Mouse (Mus musculus): ENCODE results near the gene Dusp5. TPM values are rescaled to one million over a fixed set of nuclear protein-coding genes. Genes with fewer than 3 reads are reported as not detected.

Gene Dusp5
- polyA plus RNA-seq, 2 experiments = 1.3 to 1.9 TPM

GRCm38 (mm10) chr19:53567864-53568263, 39.0 kb downstream of the Dusp5 start:
- Histone ChIP-seq H3K4me1 (replicated peaks; ENCODE audit: control insufficient read depth in 2 of 2, insufficient read depth in 2 of 2, low read length in 1 of 2) (peaks cover 0 to 11% of the 10 kb centered on the region in 2 experiments; a peak in 3 of 4 replicates), H3K4me2 (ENCODE audit: low read depth) (no peak overlapping the region), H3K4me3 (ENCODE audit: insufficient read depth in 1 of 2, low read depth in 2 of 2, low read length in 2 of 2) (no peak overlapping the region), H3K27me3 (ENCODE audit: control insufficient read depth, insufficient read depth, low read length) (no peaks in the 10 kb centered on the region), H3K36me3 (replicated peaks; ENCODE audit: control insufficient read depth, insufficient read depth, low read depth) (no peaks in the 10 kb centered on the region), H3K9me3 (ENCODE audit: control insufficient read depth, low read length) (no peaks in the 10 kb centered on the region), H3K9ac (replicated peaks) (no peak overlapping the region), H3K27ac (no peak overlapping the region)
- no peak for ATAC-seq (ENCODE audit: insufficient read depth)
- TF ChIP-seq EP300 (IDR thresholded peaks at IDR 0.05; ENCODE audit: low read depth) = no peak
- TF ChIP-seq CTCF (IDR thresholded peaks at IDR 0.05; ENCODE audit: low read depth) = no peak
- no peak for DNase-seq (ENCODE audit: low read depth in 3 of 3, low spot score in 3 of 3)
- WGBS (ENCODE audit: insufficient replicate concordance) = 30% methylated on average over 11 of the region's 11 CpGs

DNA sequence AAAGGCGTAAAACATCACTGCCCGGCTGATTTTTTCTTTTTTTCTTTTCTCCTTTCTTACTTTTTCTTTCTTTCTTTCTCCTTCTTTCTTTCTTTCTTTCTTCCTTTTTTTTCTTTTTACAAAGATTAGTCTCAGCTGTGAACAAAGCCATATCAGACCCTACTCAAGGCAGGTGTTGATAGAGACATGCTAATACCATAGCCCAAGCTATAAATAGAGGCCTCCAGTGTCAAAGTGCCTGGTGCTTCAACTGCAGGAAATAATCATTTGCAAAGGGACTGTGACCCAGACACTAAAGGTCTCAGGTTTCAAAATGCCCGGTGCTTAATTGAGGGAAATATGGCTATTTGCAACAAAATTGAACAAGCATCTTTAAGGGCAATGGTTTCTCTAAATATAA, 39.6 kb downstream of the Dusp5 start:
- DNase-seq (ENCODE audit: low read depth in 3 of 3, low spot score in 3 of 3) (no peak), ATAC-seq (ENCODE audit: insufficient read depth) (no peak)
- Histone ChIP-seq H3K4me3 (ENCODE audit: insufficient read depth in 1 of 2, low read depth in 2 of 2, low read length in 2 of 2) (no peak overlapping the region), H3K9ac (replicated peaks) (no peak overlapping the region), H3K4me2 (ENCODE audit: low read depth) (no peak overlapping the region), H3K4me1 (replicated peaks; ENCODE audit: control insufficient read depth in 2 of 2, insufficient read depth in 2 of 2, low read length in 1 of 2) (peaks cover 0 to 11% of the 10 kb centered on the region in 2 experiments; a peak in 3 of 4 replicates), H3K27ac (no peak overlapping the region), H3K9me3 (ENCODE audit: control insufficient read depth, low read length) (no peaks in the 10 kb centered on the region), H3K36me3 (replicated peaks; ENCODE audit: control insufficient read depth, insufficient read depth, low read depth) (no peaks in the 10 kb centered on the region), H3K27me3 (ENCODE audit: control insufficient read depth, insufficient read depth, low read length) (no peaks in the 10 kb centered on the region)
- TF ChIP-seq EP300 (IDR thresholded peaks at IDR 0.05; ENCODE audit: low read depth) = no peak
- no peak for TF ChIP-seq CTCF (IDR thresholded peaks at IDR 0.05; ENCODE audit: low read depth)
- 46% methylated on average over 3 of the region's 3 CpGs for WGBS (ENCODE audit: insufficient replicate concordance)

- ATAC-seq (ENCODE audit: insufficient read depth) (no peak), DNase-seq (ENCODE audit: low read depth in 3 of 3, low spot score in 3 of 3) (no peak)
- Histone ChIP-seq H3K4me2 (ENCODE audit: low read depth) (no peak overlapping the region), H3K4me1 (replicated peaks; ENCODE audit: control insufficient read depth in 2 of 2, insufficient read depth in 2 of 2, low read length in 1 of 2) (peaks cover 0 to 16% of the 10 kb centered on the region in 2 experiments; a peak in 3 of 4 replicates), H3K27ac (no peak overlapping the region), H3K9ac (replicated peaks) (no peak overlapping the region), H3K36me3 (replicated peaks; ENCODE audit: control insufficient read depth, insufficient read depth, low read depth) (no peaks in the 10 kb centered on the region), H3K4me3 (ENCODE audit: insufficient read depth in 1 of 2, low read depth in 2 of 2, low read length in 2 of 2) (no peak overlapping the region), H3K27me3 (ENCODE audit: control insufficient read depth, insufficient read depth, low read length) (no peaks in the 10 kb centered on the region), H3K9me3 (ENCODE audit: control insufficient read depth, low read length) (no peaks in the 10 kb centered on the region)
- TF ChIP-seq EP300 (IDR thresholded peaks at IDR 0.05; ENCODE audit: low read depth) (no peak), CTCF (IDR thresholded peaks at IDR 0.05; ENCODE audit: low read depth) (no peak)
- WGBS (ENCODE audit: insufficient replicate concordance) = 35% methylated on average over 4 of the region's 4 CpGs
Observed at GRCm38 (mm10) chr19:53571056-53571455, 42.1 kb downstream of the Dusp5 start.

GRCm38 (mm10) chr19:53571501-53572428, 42.9 kb downstream of the Dusp5 start:
- TF ChIP-seq CTCF (IDR thresholded peaks at IDR 0.05; ENCODE audit: low read depth) (no peak), EP300 (IDR thresholded peaks at IDR 0.05; ENCODE audit: low read depth) (no peak)
- Histone ChIP-seq H3K27ac (no peak overlapping the region), H3K4me3 (ENCODE audit: insufficient read depth in 1 of 2, low read depth in 2 of 2, low read length in 2 of 2) (no peak overlapping the region), H3K9me3 (ENCODE audit: control insufficient read depth, low read length) (no peaks in the 10 kb centered on the region), H3K4me2 (ENCODE audit: low read depth) (no peak overlapping the region), H3K27me3 (ENCODE audit: control insufficient read depth, insufficient read depth, low read length) (no peaks in the 10 kb centered on the region), H3K36me3 (replicated peaks; ENCODE audit: control insufficient read depth, insufficient read depth, low read depth) (no peaks in the 10 kb centered on the region), H3K9ac (replicated peaks) (no peak overlapping the region), H3K4me1 (replicated peaks; ENCODE audit: control insufficient read depth in 2 of 2, insufficient read depth in 2 of 2, low read length in 1 of 2) (peaks cover 0 to 16% of the 10 kb centered on the region in 2 experiments; a peak in 3 of 4 replicates)
- DNase-seq (ENCODE audit: low read depth in 3 of 3, low spot score in 3 of 3) (no peak), ATAC-seq (ENCODE audit: insufficient read depth) (no peak)
- 40% methylated on average over 18 of the region's 18 CpGs for WGBS (ENCODE audit: insufficient replicate concordance)

DNA sequence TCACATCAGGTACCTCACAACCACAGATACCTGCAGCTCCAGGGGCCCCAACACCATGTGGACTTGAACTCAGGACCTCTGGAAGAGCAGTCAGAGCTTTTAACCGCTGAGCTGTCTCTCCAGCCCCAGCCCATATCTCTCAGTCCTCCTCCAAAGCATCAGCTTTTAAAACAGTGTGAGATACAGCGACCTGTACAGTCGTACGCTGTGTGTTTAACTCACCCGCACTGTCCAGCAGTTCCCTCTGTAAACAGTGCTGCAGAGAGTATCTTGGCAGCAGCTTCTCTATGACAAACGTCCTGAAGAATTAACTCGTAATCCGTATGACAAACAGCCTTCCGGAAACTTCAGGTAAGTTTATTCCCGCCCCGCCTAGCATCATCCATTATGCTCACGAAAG, 43.7 kb downstream of the Dusp5 start:
- Histone ChIP-seq H3K9ac (replicated peaks) (no peak overlapping the region), H3K36me3 (replicated peaks; ENCODE audit: control insufficient read depth, insufficient read depth, low read depth) (no peaks in the 10 kb centered on the region), H3K9me3 (ENCODE audit: control insufficient read depth, low read length) (no peaks in the 10 kb centered on the region), H3K4me3 (ENCODE audit: insufficient read depth in 1 of 2, low read depth in 2 of 2, low read length in 2 of 2) (no peak overlapping the region), H3K4me1 (replicated peaks; ENCODE audit: control insufficient read depth in 2 of 2, insufficient read depth in 2 of 2, low read length in 1 of 2) (peaks cover 0 to 16% of the 10 kb centered on the region in 2 experiments; a peak in 3 of 4 replicates), H3K27ac (no peak overlapping the region), H3K27me3 (ENCODE audit: control insufficient read depth, insufficient read depth, low read length) (no peaks in the 10 kb centered on the region), H3K4me2 (ENCODE audit: low read depth) (no peak overlapping the region)
- DNase-seq (ENCODE audit: low read depth in 3 of 3, low spot score in 3 of 3) = no peak
- 73% methylated on average over 12 of the region's 12 CpGs for WGBS (ENCODE audit: insufficient replicate concordance)
- TF ChIP-seq CTCF (IDR thresholded peaks at IDR 0.05; ENCODE audit: low read depth) (no peak), EP300 (IDR thresholded peaks at IDR 0.05; ENCODE audit: low read depth) (no peak)
- ATAC-seq (ENCODE audit: insufficient read depth) = no peak
